Mouse (Mus musculus) liver, embryonic 13.5 days (tissue): ENCODE measurements around the gene Hspb1. TPM values are rescaled to one million over a fixed set of nuclear protein-coding genes. Genes with fewer than 3 reads are reported as not detected.
A peak's percentile ranks its signal among the peaks of the same experiment; 100 is the strongest.

Experiments used
- ATAC-seq: fragments of 200-750 bp; cut with Nextera tagmentation; 2 replicates; pipeline ENCODE4 v1.8.0; 2017; ENCODE audit warnings: low read depth, mild to moderate bottlenecking, moderate number of reproducible peaks, moderate library complexity
- DNase-seq: peaks from one replicate; pipeline ENCODE4 v3.0.0; 2022
- H3K27ac ChIP-seq: fragments of 300-500 bp; sonication (generic); 2 replicates; pipeline ENCODE4 v1.5.1; 2015; ENCODE audit warnings: moderate library complexity, mild to moderate bottlenecking, inconsistent platforms
- H3K27me3 ChIP-seq: fragments of 300-500 bp; sonication (generic); 2 replicates; pipeline ENCODE4 v1.6.1; 2015; ENCODE audit warnings: mild to moderate bottlenecking, inconsistent platforms
- H3K36me3 ChIP-seq: fragments of 300-500 bp; sonication (generic); 2 replicates; pipeline ENCODE4 v1.6.1; 2015; ENCODE audit warnings: mild to moderate bottlenecking, inconsistent platforms
- H3K4me1 ChIP-seq: fragments of 300-500 bp; sonication (generic); replicated peaks from 2 replicates; pipeline ENCODE4 v1.6.1; 2015; ENCODE audit warnings: inconsistent platforms
- H3K4me2 ChIP-seq: fragments of 300-500 bp; sonication (generic); 2 replicates; pipeline ENCODE4 v1.6.1; 2015; ENCODE audit warnings: inconsistent platforms, mild to moderate bottlenecking, moderate library complexity
- H3K4me3 ChIP-seq: fragments of 300-500 bp; sonication (generic); replicated peaks from 2 replicates; pipeline ENCODE4 v1.5.1; 2015; ENCODE audit warnings: mild to moderate bottlenecking, inconsistent platforms
- H3K9ac ChIP-seq: fragments of 300-500 bp; sonication (generic); 2 replicates; pipeline ENCODE4 v1.6.1; 2015; ENCODE audit warnings: mild to moderate bottlenecking, inconsistent platforms
- H3K9me3 ChIP-seq: fragments of 300-500 bp; sonication (generic); replicated peaks from 2 replicates; pipeline ENCODE4 v1.6.1; 2016; ENCODE audit warnings: inconsistent platforms
- WGBS: fragments of 180-500 bp; shearing (Covaris S2); methylation state at CpG from one replicate; pipeline ENCODE4 v1.1.7; 2015; ENCODE audit not compliant: insufficient replicate concordance; 5-methylcytosine and 5-hydroxymethylcytosine counted together
- polyA plus RNA-seq: library from polyadenylated mRNA; unstranded; fragments of >200 nt; fragmentation: Nextera tagmentation; extraction: Ambion mirVana; gene quantifications from 2 replicates; pipeline ENCODE4 v1.2.1, GENCODE M21; 2015

Gene Hspb1
- polyA plus RNA-seq: 6.4 and 7.3 TPM in 2 replicates

- Histone ChIP-seq H3K4me2 (peak within 1 kb of the TSS; percentile 56), H3K36me3 (no peaks in the 10 kb centered on the region), H3K27me3 (peaks cover 75% of the 10 kb centered on the region), H3K4me3 (peak within 1 kb of the TSS; percentile 31; the same call in 1 of the 2 replicates), H3K27ac (no peak within 1 kb of the TSS), H3K9me3 (no peaks in the 10 kb centered on the region), H3K4me1 (no peaks in the 10 kb centered on the region), H3K9ac (no peak within 1 kb of the TSS)
- WGBS: 4% methylated on average over 24 of the region's 24 CpGs
- ATAC-seq (no peak), DNase-seq (no peak)
Measured at GRCm38 (mm10) chr5:135887675-135888102, at the start of gene Hspb1. Hspb1 (plus strand) TSS chr5:135887919.

- no peak overlapping the region for H3K9ac ChIP-seq
- no peak for ATAC-seq
- no peaks in the 10 kb centered on the region for H3K9me3 ChIP-seq
- H3K4me3 ChIP-seq: no peak overlapping the region
- DNase-seq: no peak
- no peaks in the 10 kb centered on the region for H3K36me3 ChIP-seq
- WGBS: 61% methylated on average over 6 of the region's 6 CpGs
- H3K27me3 ChIP-seq: 0 out of 2 replicates have a peak, but pooled peaks cover 12% of the 10 kb centered on the region
- H3K27ac ChIP-seq: no peak overlapping the region
- no peak overlapping the region for H3K4me2 ChIP-seq
- no peaks in the 10 kb centered on the region for H3K4me1 ChIP-seq
Measured at GRCm38 (mm10) chr5:135841651-135842050, 46.1 kb upstream of the Hspb1 start.

GRCm38 (mm10) chr5:135843418-135843817 is 44.3 kb upstream of the Hspb1 start:
- no peak overlapping the region for H3K27ac ChIP-seq
- DNase-seq: no peak
- H3K27me3 ChIP-seq: peaks cover 11% of the 10 kb centered on the region; the same call in 1 of the 2 replicates
- H3K36me3 ChIP-seq: no peaks in the 10 kb centered on the region
- H3K9me3 ChIP-seq: 0 out of 2 replicates have a peak, but pooled peaks cover 2% of the 10 kb centered on the region
- H3K4me1 ChIP-seq: no peaks in the 10 kb centered on the region
- no peak overlapping the region for H3K9ac ChIP-seq
- H3K4me2 ChIP-seq: no peak overlapping the region
- WGBS: 19% methylated on average over 5 of the region's 5 CpGs
- no peak for ATAC-seq
- no peak overlapping the region for H3K4me3 ChIP-seq

GRCm38 (mm10) chr5:135845676-135846320 is 41.9 kb upstream of the Hspb1 start:
- DNase-seq (no peak), ATAC-seq (no peak)
- peaks cover 28% of the 10 kb centered on the region for H3K27me3 ChIP-seq
- H3K4me2 ChIP-seq: no peak overlapping the region
- H3K27ac ChIP-seq: no peak overlapping the region
- H3K4me1 ChIP-seq: no peaks in the 10 kb centered on the region
- 62% methylated on average over 13 of the region's 13 CpGs for WGBS
- no peak overlapping the region for H3K4me3 ChIP-seq
- H3K9me3 ChIP-seq: 0 out of 2 replicates have a peak, but pooled peaks cover 2% of the 10 kb centered on the region
- H3K36me3 ChIP-seq: no peaks in the 10 kb centered on the region
- no peak overlapping the region for H3K9ac ChIP-seq

GRCm38 (mm10) chr5:135847460-135847859 is 40.3 kb upstream of the Hspb1 start:
- ATAC-seq: no peak
- Histone ChIP-seq H3K9ac (no peak overlapping the region), H3K27me3 (peaks cover 45% of the 10 kb centered on the region), H3K36me3 (no peaks in the 10 kb centered on the region), H3K27ac (no peak overlapping the region), H3K4me1 (no peaks in the 10 kb centered on the region), H3K4me3 (no peak overlapping the region), H3K4me2 (no peak overlapping the region), H3K9me3 (0 out of 2 replicates have a peak, but pooled peaks cover 2% of the 10 kb centered on the region)
- DNase-seq: no peak
- 57% methylated on average over 4 of the region's 4 CpGs for WGBS

GRCm38 (mm10) chr5:135847881-135848280 is 39.8 kb upstream of the Hspb1 start:
- ATAC-seq (no peak), DNase-seq (no peak)
- Histone ChIP-seq H3K9me3 (0 out of 2 replicates have a peak, but pooled peaks cover 2% of the 10 kb centered on the region), H3K9ac (no peak overlapping the region), H3K4me1 (no peaks in the 10 kb centered on the region), H3K4me2 (no peak overlapping the region), H3K36me3 (no peaks in the 10 kb centered on the region), H3K27me3 (peaks cover 49% of the 10 kb centered on the region), H3K27ac (no peak overlapping the region), H3K4me3 (no peak overlapping the region)
- WGBS: 70% methylated on average over 3 of the region's 3 CpGs

GRCm38 (mm10) chr5:135851024-135851423 is 36.7 kb upstream of the Hspb1 start:
- DNase-seq (no peak), ATAC-seq (no peak)
- Histone ChIP-seq H3K4me2 (no peak overlapping the region), H3K4me3 (no peak overlapping the region), H3K9me3 (0 out of 2 replicates have a peak, but pooled peaks cover 2% of the 10 kb centered on the region), H3K36me3 (no peaks in the 10 kb centered on the region), H3K4me1 (no peaks in the 10 kb centered on the region), H3K27ac (no peak overlapping the region), H3K27me3 (peaks cover 77% of the 10 kb centered on the region), H3K9ac (no peak overlapping the region)
- 1% methylated on average over 15 of the region's 15 CpGs for WGBS

- Histone ChIP-seq H3K27me3 (peaks cover 81% of the 10 kb centered on the region), H3K4me3 (no peak overlapping the region), H3K36me3 (no peaks in the 10 kb centered on the region), H3K27ac (no peak overlapping the region), H3K4me2 (no peak overlapping the region), H3K4me1 (no peaks in the 10 kb centered on the region), H3K9ac (no peak overlapping the region), H3K9me3 (0 out of 2 replicates have a peak, but pooled peaks cover 2% of the 10 kb centered on the region)
- no peak for ATAC-seq
- no peak for DNase-seq
- 4% methylated on average over 14 of the region's 14 CpGs for WGBS
Measured at GRCm38 (mm10) chr5:135851481-135851880, 36.2 kb upstream of the Hspb1 start.

- H3K36me3 ChIP-seq: no peaks in the 10 kb centered on the region
- H3K4me1 ChIP-seq: no peaks in the 10 kb centered on the region
- H3K27ac ChIP-seq: no peak overlapping the region
- no peak overlapping the region for H3K9ac ChIP-seq
- H3K9me3 ChIP-seq: 0 out of 2 replicates have a peak, but pooled peaks cover under 1% of the 10 kb centered on the region
- 8% methylated on average over 9 of the region's 10 CpGs for WGBS
- ATAC-seq: no peak
- peaks cover 87% of the 10 kb centered on the region for H3K27me3 ChIP-seq
- H3K4me2 ChIP-seq: no peak overlapping the region
- DNase-seq: no peak
- H3K4me3 ChIP-seq: no peak overlapping the region
Measured at GRCm38 (mm10) chr5:135852421-135852820, 35.3 kb upstream of the Hspb1 start.

- Histone ChIP-seq H3K4me2 (no peak overlapping the region), H3K9ac (no peak overlapping the region), H3K27ac (no peak overlapping the region), H3K9me3 (no peaks in the 10 kb centered on the region), H3K27me3 (peaks cover 99% of the 10 kb centered on the region), H3K4me3 (no peak overlapping the region), H3K4me1 (no peaks in the 10 kb centered on the region), H3K36me3 (no peaks in the 10 kb centered on the region)
- WGBS: 41% methylated on average over 7 of the region's 7 CpGs
- ATAC-seq (no peak), DNase-seq (no peak)
Measured at GRCm38 (mm10) chr5:135853731-135854130, 34.0 kb upstream of the Hspb1 start.

- no peak overlapping the region for H3K4me3 ChIP-seq
- 1% methylated on average over 4 of the region's 4 CpGs for WGBS
Measured at GRCm38 (mm10) chr5:135855156-135855555, 32.6 kb upstream of the Hspb1 start.

GRCm38 (mm10) chr5:135866662-135867061 is 21.1 kb upstream of the Hspb1 start:
- DNase-seq (no peak), ATAC-seq (no peak)
- H3K9me3 ChIP-seq: no peaks in the 10 kb centered on the region
- H3K36me3 ChIP-seq: no peaks in the 10 kb centered on the region
- H3K4me1 ChIP-seq: peaks cover 7% of the 10 kb centered on the region; the same call in 1 of the 2 replicates
- no peak overlapping the region for H3K4me2 ChIP-seq
- H3K4me3 ChIP-seq: no peak overlapping the region
- H3K27ac ChIP-seq: no peak overlapping the region
- WGBS: 30% methylated on average over 8 of the region's 8 CpGs
- peaks cover 88% of the 10 kb centered on the region for H3K27me3 ChIP-seq
- no peak overlapping the region for H3K9ac ChIP-seq

More at GRCm38 (mm10) chr5:135855156-135855555, 32.6 kb upstream of the Hspb1 start:
- no peaks in the 10 kb centered on the region for H3K4me1 ChIP-seq
- H3K9me3 ChIP-seq: no peaks in the 10 kb centered on the region
- ATAC-seq (no peak), DNase-seq (peak; percentile 32)
- H3K27me3 ChIP-seq: peaks cover 93% of the 10 kb centered on the region
- no peaks in the 10 kb centered on the region for H3K36me3 ChIP-seq
- no peak overlapping the region for H3K9ac ChIP-seq
- H3K27ac ChIP-seq: no peak overlapping the region
- no peak overlapping the region for H3K4me2 ChIP-seq
